Mouse (Mus musculus) mature B cell (primary cell): ENCODE results near the gene Pheta1.

Experiments
- in situ Hi-C: fragments of 300-500 bp; cut with MboI; formaldehyde crosslinking; loops from 2 replicates; pipeline ENCODE4 v1.14.3; 2019

The Pheta1 gene

GRCm38 (mm10) chr5:121848743-121849142, at the start of gene Pheta1:
Gene Pheta1, plus strand, starts transcription at chr5:121848984.
- in situ Hi-C loops, result no loop called here

GRCm38 (mm10) chr5:121807186-121807585, 41.6 kb upstream of the Pheta1 start:
- in situ Hi-C loops, result loop anchor here (5.0 kb wide), 1 partner anchor 35 kb away; no protein-coding TSS in a partner anchor

GRCm38 (mm10) chr5:121808202-121808601, 40.6 kb upstream of the Pheta1 start:
- in situ Hi-C loops, result loop anchor here (5.0 kb wide), 1 partner anchor 34 kb away; no protein-coding TSS in a partner anchor

- in situ Hi-C loops, result loop anchor here (5.0 kb wide), 1 partner anchor 33 kb away; no protein-coding TSS in a partner anchor
Measured at GRCm38 (mm10) chr5:121809667-121810224, 39.0 kb upstream of the Pheta1 start.

GRCm38 (mm10) chr5:121810331-121811151, 38.2 kb upstream of the Pheta1 start:
- in situ Hi-C loops, result no loop called here

GRCm38 (mm10) chr5:121811485-121811931, 37.3 kb upstream of the Pheta1 start:
- in situ Hi-C loops, result no loop called here

- in situ Hi-C loops, result no loop called here
Measured at GRCm38 (mm10) chr5:121812526-121813243, 36.1 kb upstream of the Pheta1 start.

- in situ Hi-C loops, result no loop called here
Measured at GRCm38 (mm10) chr5:121813744-121814143, 35.0 kb upstream of the Pheta1 start.

GRCm38 (mm10) chr5:121815067-121815466, 33.7 kb upstream of the Pheta1 start:
- in situ Hi-C loops, result no loop called here

GRCm38 (mm10) chr5:121815867-121816380, 32.9 kb upstream of the Pheta1 start:
- in situ Hi-C loops, result no loop called here

- in situ Hi-C loops, result no loop called here
Measured at GRCm38 (mm10) chr5:121816611-121817010, 32.2 kb upstream of the Pheta1 start.

GRCm38 (mm10) chr5:121817551-121817950, 31.2 kb upstream of the Pheta1 start:
- in situ Hi-C loops, result no loop called here

GRCm38 (mm10) chr5:121818401-121818800, 30.4 kb upstream of the Pheta1 start:
- in situ Hi-C loops, result no loop called here

GRCm38 (mm10) chr5:121818862-121819261, 29.9 kb upstream of the Pheta1 start:
- in situ Hi-C loops, result no loop called here

- in situ Hi-C loops, result no loop called here
Measured at GRCm38 (mm10) chr5:121819559-121819958, 29.2 kb upstream of the Pheta1 start.

GRCm38 (mm10) chr5:121820161-121820560, 28.6 kb upstream of the Pheta1 start:
- in situ Hi-C loops, result no loop called here

- in situ Hi-C loops, result no loop called here
Measured at GRCm38 (mm10) chr5:121820657-121821056, 28.1 kb upstream of the Pheta1 start.

- in situ Hi-C loops, result no loop called here
Measured at GRCm38 (mm10) chr5:121821116-121821515, 27.7 kb upstream of the Pheta1 start.

- in situ Hi-C loops, result no loop called here
Measured at GRCm38 (mm10) chr5:121821552-121821951, 27.2 kb upstream of the Pheta1 start.

GRCm38 (mm10) chr5:121822786-121823505, 25.8 kb upstream of the Pheta1 start:
- in situ Hi-C loops, result no loop called here

- in situ Hi-C loops, result no loop called here
Measured at GRCm38 (mm10) chr5:121823668-121824067, 25.1 kb upstream of the Pheta1 start.

- in situ Hi-C loops, result no loop called here
Measured at GRCm38 (mm10) chr5:121824121-121824520, 24.7 kb upstream of the Pheta1 start.
